Mouse (Mus musculus) midbrain, embryonic 14.5 days (tissue): ENCODE measurements around the gene Glipr1. TPM values are rescaled to one million over a fixed set of nuclear protein-coding genes. Genes with fewer than 3 reads are reported as not detected.
A peak's percentile ranks its signal among the peaks of the same experiment; 100 is the strongest.
"Not testable (repeated sequence)": the region's sequence is repeated elsewhere in the genome, so short reads cannot be mapped to it uniquely, and the experiment has no call there.

Source experiments
- ATAC-seq: fragments of 200-750 bp; cut with Nextera tagmentation; 2 replicates; pipeline ENCODE4 v1.8.0; 2017; ENCODE audit warnings: moderate number of reproducible peaks, moderate library complexity; ENCODE audit not compliant: low FRiP score, low TSS enrichment
- DNase-seq: peaks from one replicate; pipeline ENCODE4 v3.0.0-alpha.2; 2015
- H3K27ac ChIP-seq: fragments of 300-500 bp; sonication (generic); replicated peaks from 2 replicates; pipeline ENCODE4 v1.5.1; 2014; ENCODE audit warnings: mild to moderate bottlenecking, low read depth, low read length, moderate library complexity
- H3K27me3 ChIP-seq: fragments of 300-500 bp; sonication (generic); 2 replicates; pipeline ENCODE4 v1.6.1; 2014; ENCODE audit warnings: low read length, control low read depth, mixed read lengths; ENCODE audit not compliant: control insufficient read depth, insufficient read depth
- H3K36me3 ChIP-seq: fragments of 300-500 bp; sonication (generic); 2 replicates; pipeline ENCODE4 v1.6.1; 2014; ENCODE audit warnings: low read length, control low read depth; ENCODE audit not compliant: control insufficient read depth, insufficient read depth
- H3K4me1 ChIP-seq: fragments of 300-500 bp; sonication (generic); 2 replicates; pipeline ENCODE4 v1.6.1; 2014; ENCODE audit warnings: mild to moderate bottlenecking, antibody characterized with exemption, low read length, control low read depth; ENCODE audit not compliant: control insufficient read depth, insufficient read depth
- H3K4me2 ChIP-seq: fragments of 300-500 bp; sonication (generic); 2 replicates; pipeline ENCODE4 v1.6.1; 2014; ENCODE audit warnings: mild to moderate bottlenecking, low read length, moderate library complexity
- H3K4me3 ChIP-seq: fragments of 300-500 bp; sonication (generic); replicated peaks from 2 replicates; pipeline ENCODE4 v1.5.1; 2014; ENCODE audit warnings: low read depth, low read length
- H3K9ac ChIP-seq: fragments of 300-500 bp; sonication (generic); replicated peaks from 2 replicates; pipeline ENCODE4 v1.6.1; 2014; ENCODE audit warnings: mild to moderate bottlenecking, low read length, moderate library complexity
- H3K9me3 ChIP-seq: fragments of 300-500 bp; sonication (generic); 2 replicates; pipeline ENCODE4 v1.6.1; 2016; ENCODE audit warnings: low read length, control low read depth, mixed read lengths; ENCODE audit not compliant: control insufficient read depth
- WGBS: fragments of 180-500 bp; shearing (Covaris S2); extraction: QIAGEN DNeasy Blood & Tissue Kit; methylation state at CpG from one replicate; pipeline ENCODE4 v1.1.7; 2014; 5-methylcytosine and 5-hydroxymethylcytosine counted together
- polyA plus RNA-seq: library from polyadenylated mRNA; unstranded; fragments of >200 nt; fragmentation: Nextera tagmentation; extraction: Ambion mirVana; gene quantifications from 2 replicates; pipeline ENCODE4 v1.2.1, GENCODE M21; 2014

The Glipr1 gene
- 0.42 TPM in 1 of 2 replicates, not detected in the other for polyA plus RNA-seq

- no peaks in the 10 kb centered on the region for H3K27me3 ChIP-seq
- no peaks in the 10 kb centered on the region for H3K4me1 ChIP-seq
- H3K4me3 ChIP-seq, result no peak within 1 kb of the TSS
- H3K9me3 ChIP-seq, result no peaks in the 10 kb centered on the region
- 78% methylated on average over 9 of the region's 9 CpGs for WGBS
- DNase-seq (no peak), ATAC-seq (no peak)
- H3K4me2 ChIP-seq, result no peak within 1 kb of the TSS
- no peaks in the 10 kb centered on the region for H3K36me3 ChIP-seq
- H3K27ac ChIP-seq, result no peak within 1 kb of the TSS
- H3K9ac ChIP-seq, result no peak within 1 kb of the TSS
These were observed at the start of gene Glipr1 for GRCm38 (mm10) chr10:112002544-112003215. Glipr1 (minus strand) TSS chr10:112002631.

DNA sequence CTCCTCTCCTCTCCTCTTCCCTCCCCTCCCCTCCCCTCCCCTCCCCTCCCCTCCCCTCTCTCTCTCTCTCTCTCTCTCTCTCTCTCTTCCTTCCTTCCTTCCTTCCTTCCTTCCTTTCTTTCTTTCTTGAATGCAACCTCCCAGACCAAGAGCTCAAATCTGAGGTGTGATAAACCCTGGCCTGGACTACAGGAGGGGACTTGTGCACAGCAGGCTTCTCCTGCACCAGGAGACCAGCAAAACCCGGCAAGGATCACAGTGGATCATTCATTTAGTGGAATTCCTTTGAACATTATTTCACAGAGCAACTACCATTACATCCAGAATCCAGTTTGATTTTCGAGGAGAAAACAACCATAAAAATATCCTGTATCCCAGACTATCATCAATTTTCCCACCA, 49.5 kb upstream of the Glipr1 start:
- H3K4me1 ChIP-seq, H3K9ac ChIP-seq, H3K9me3 ChIP-seq, H3K27me3 ChIP-seq, H3K4me3 ChIP-seq, H3K4me2 ChIP-seq, H3K36me3 ChIP-seq, H3K27ac ChIP-seq, ATAC-seq: not testable (repeated sequence)
- WGBS, result 66% methylated on average over 2 of the region's 2 CpGs
- peak; percentile 43 for DNase-seq

- Histone ChIP-seq H3K4me3 (no peak overlapping the region), H3K4me2 (no peak overlapping the region), H3K9ac (no peak overlapping the region), H3K27ac (no peak overlapping the region), H3K27me3 (no peaks in the 10 kb centered on the region), H3K9me3 (no peaks in the 10 kb centered on the region), H3K36me3 (no peaks in the 10 kb centered on the region), H3K4me1 (no peaks in the 10 kb centered on the region)
- no peak for ATAC-seq
- no peak for DNase-seq
These were observed 48.8 kb upstream of the Glipr1 start for GRCm38 (mm10) chr10:112051220-112051619.

DNA sequence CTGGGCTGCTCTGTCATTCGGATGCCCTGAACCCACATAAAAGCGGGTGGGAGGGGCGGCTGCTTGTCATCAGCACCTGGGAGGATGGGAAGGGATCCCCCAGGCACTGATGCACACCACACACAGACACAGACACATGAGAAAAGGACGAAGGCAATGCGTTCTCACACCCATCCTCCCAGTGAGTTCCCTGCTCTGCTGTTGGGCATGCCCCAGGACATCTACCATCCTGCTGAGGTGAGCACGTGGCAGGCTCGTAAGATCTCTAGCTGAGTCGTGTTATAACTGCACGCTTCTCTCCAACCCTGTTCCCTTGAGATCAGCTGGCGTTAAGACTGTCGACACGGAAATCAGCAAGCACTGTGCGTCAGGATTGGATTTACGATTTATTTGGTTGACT, 41.9 kb upstream of the Glipr1 start:
- not testable (repeated sequence) for H3K9me3 ChIP-seq, H3K4me3 ChIP-seq, H3K27me3 ChIP-seq, H3K4me1 ChIP-seq, H3K36me3 ChIP-seq, H3K9ac ChIP-seq, H3K27ac ChIP-seq
- peak overlapping the region; percentile 22; the same call in 1 of the 2 replicates for H3K4me2 ChIP-seq
- DNase-seq (peak; percentile 30), ATAC-seq (peak; percentile 58; the same call in 1 of the 2 replicates)
- 40% methylated on average over 14 of the region's 14 CpGs for WGBS

GRCm38 (mm10) chr10:112043523-112043922, 41.1 kb upstream of the Glipr1 start:
- H3K4me2 ChIP-seq, ATAC-seq, H3K9ac ChIP-seq, DNase-seq, H3K27ac ChIP-seq, H3K36me3 ChIP-seq, H3K4me3 ChIP-seq, H3K9me3 ChIP-seq, H3K4me1 ChIP-seq, H3K27me3 ChIP-seq: not testable (repeated sequence)
- 82% methylated on average over 9 of the region's 9 CpGs for WGBS

- H3K4me3 ChIP-seq, result not testable (repeated sequence)
- 67% methylated on average over 3 of the region's 3 CpGs for WGBS
These were observed 26.3 kb upstream of the Glipr1 start for GRCm38 (mm10) chr10:112028689-112029088.

GRCm38 (mm10) chr10:112023585-112023984, 21.2 kb upstream of the Glipr1 start:
- H3K27me3 ChIP-seq, result no peaks in the 10 kb centered on the region
- no peaks in the 10 kb centered on the region for H3K36me3 ChIP-seq
- 77% methylated on average over 2 of the region's 2 CpGs for WGBS
- H3K4me1 ChIP-seq, result no peaks in the 10 kb centered on the region
- H3K9me3 ChIP-seq, result no peaks in the 10 kb centered on the region
- H3K9ac ChIP-seq, result no peak overlapping the region
- H3K4me3 ChIP-seq, result no peak overlapping the region
- no peak for DNase-seq
- H3K4me2 ChIP-seq, result no peak overlapping the region
- H3K27ac ChIP-seq, result no peak overlapping the region
- no peak for ATAC-seq

More at GRCm38 (mm10) chr10:112028689-112029088, 26.3 kb upstream of the Glipr1 start:
- DNase-seq, ATAC-seq, H3K36me3 ChIP-seq, H3K27ac ChIP-seq, H3K4me2 ChIP-seq, H3K4me1 ChIP-seq, H3K27me3 ChIP-seq, H3K9ac ChIP-seq, H3K9me3 ChIP-seq: not testable (repeated sequence)

DNA sequence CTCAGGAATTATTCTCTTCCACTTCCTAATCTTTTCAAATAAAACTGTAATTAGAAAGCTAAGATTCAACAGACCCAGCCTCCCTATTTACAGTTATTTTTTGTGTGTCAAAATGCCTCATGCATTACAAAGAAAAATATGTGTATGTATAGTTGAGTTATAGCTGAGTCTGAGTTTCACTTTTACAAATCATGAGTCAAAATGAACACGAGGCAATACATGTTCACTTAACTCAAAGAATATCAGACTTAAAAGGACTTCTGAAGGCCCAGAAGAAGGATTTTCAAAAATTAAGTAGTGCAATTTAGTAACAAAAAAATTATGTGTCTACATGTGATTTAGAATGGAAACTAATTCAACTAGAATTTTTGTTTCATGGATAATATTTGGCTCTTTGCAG, 7.1 kb upstream of the Glipr1 start:
- not testable (repeated sequence) for H3K9me3 ChIP-seq, DNase-seq, H3K9ac ChIP-seq, H3K36me3 ChIP-seq, H3K4me1 ChIP-seq, H3K4me3 ChIP-seq, H3K27ac ChIP-seq, H3K4me2 ChIP-seq, H3K27me3 ChIP-seq, ATAC-seq
- 74% methylated on average over 1 of the region's 1 CpGs for WGBS

GRCm38 (mm10) chr10:112001756-112002520, 493 bp downstream of the Glipr1 start:
- Histone ChIP-seq H3K9me3 (no peaks in the 10 kb centered on the region), H3K36me3 (no peaks in the 10 kb centered on the region), H3K27ac (no peak overlapping the region), H3K4me1 (no peaks in the 10 kb centered on the region), H3K4me3 (no peak overlapping the region), H3K27me3 (no peaks in the 10 kb centered on the region), H3K4me2 (no peak overlapping the region), H3K9ac (no peak overlapping the region)
- WGBS, result 90% methylated on average over 9 of the region's 9 CpGs
- ATAC-seq (no peak), DNase-seq (no peak)
